Mouse (Mus musculus): Measurements from ENCODE around the gene Ddx25. TPM values are rescaled to one million over a fixed set of nuclear protein-coding genes. Genes with fewer than 3 reads are reported as not detected.

The Ddx25 gene
- 0.10 TPM for polyA plus RNA-seq (2017; shearing (Covaris generic))

DNA sequence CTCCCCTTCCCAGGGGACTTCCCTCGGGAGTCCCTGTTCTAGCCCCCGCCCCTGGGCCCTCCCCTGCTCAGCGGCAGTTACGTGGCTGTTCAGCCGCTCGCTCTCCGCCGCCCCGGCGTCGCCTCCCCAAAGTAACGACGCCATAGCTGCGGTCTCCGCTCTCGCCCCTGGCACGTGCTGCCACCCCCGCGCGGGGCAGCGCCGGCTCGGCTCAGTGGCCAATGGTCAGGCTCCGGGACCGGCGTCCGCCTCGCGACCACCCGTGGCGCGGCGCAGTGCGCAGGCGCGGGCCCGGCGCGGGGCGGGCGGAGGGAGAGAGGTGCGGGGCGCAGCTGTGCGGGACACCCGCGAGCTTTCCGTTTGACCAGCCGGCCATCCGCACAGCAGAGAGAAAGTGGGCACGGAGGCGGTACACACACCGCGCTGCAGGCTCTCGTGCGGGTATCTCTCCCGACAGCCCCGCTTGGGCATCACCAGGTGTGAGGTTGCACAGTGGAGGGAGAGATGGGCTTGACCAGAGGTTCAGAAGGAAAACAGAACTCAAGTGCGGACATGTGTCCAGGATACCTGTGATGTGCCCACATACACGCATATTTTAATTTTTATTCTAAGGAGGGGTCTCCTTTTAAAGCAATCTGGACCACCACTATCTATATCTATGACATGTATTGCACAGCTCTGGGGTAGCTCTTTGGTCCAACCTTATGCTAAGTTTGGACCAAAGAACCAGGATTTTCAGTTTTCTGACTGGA is at the start of gene Ddx25, which contains the start of gene Pus3:
Gene Ddx25 (minus strand): TSS at position 272 of the 752 bp plus-strand sequence.
Gene Pus3 (plus strand): TSS at position 339 of the 752 bp plus-strand sequence.

DNA sequence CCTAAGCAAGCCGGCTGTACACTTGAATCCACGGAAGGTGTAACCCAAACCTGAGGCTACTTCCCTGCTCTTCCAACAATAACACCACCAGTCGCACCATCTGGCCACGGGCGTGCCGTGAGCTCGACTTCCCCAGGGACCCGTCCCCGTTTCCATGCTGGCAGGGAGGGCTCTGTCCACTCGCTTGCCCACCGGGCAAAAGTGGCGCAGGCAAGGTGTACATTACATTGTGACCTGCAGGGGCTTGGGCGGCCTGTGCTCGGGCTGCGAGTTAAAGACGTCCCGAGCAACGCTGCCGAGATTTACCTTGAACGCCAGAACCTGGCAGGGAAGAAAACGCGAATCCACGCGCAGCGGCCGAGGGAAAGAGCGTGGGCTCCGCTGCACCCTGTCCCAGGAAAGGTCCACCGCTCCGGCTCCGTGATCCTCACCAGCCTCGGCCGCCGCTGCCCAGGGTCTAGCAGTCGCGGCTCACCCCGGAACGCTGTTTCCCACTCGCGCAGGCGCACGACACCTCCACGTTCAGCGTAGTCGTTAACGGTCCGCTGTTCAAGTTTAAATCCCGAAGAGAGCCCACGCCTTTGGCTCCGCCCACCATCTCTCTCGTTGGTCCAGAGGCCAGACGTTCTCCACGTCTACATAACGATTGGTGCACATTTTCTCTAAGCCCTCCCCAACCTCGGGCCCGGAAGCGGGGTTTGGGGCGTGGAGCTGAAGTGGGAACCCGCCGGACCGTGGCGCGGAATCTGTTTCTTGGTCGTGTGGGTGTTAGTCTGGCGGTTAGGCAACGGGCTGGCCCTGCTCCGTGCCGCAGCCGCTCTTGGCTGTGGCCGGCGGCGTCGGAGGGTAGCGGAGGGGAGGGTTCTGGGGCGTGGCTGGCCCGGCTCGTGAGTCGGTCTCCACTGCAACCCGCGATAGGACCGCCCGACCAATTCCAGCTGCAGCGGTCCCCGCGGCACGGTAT is 11.5 kb upstream of the Ddx25 start, which contains the start of the genes Pate2 and Hyls1:
Gene Pate2 (plus strand): TSS at position 714 of the 964 bp plus-strand sequence.
Gene Hyls1 (minus strand): TSS at position 828 of the 964 bp plus-strand sequence.

DNA sequence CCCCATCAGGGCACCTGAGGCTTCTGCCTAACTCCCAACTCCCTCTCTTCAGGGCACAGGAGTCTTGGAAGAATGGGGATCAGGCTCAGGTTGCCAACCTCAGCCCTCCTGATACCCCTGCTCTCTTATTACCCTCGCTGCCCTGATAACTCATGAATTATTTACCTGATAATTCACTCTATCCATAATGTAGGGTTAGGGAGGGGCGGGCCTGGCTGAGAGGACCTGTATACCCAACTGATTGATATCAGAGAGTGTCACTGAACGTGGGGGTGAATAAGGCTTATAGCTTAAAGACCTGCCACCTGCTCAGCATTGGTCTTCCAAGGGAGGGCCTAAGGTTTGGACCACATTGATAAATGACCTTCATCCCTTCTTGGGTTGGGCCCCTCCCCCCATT is 40.2 kb downstream of the Ddx25 start, which contains the start of gene Gm1113:
Gene Gm1113 (minus strand): TSS at position 101 of the 400 bp plus-strand sequence.

Other genes starting within 250 kb of the Ddx25 start
- 3.6 TPM for gene Cdon, start 137.4 kb downstream of the Ddx25 start, polyA plus RNA-seq (2017; shearing (Covaris generic))
- gene Gm1113, start 40.3 kb downstream of the Ddx25 start, polyA plus RNA-seq (2017; shearing (Covaris generic)), result not detected
- gene Pus3, start 67 bp upstream of the Ddx25 start, polyA plus RNA-seq (2017; shearing (Covaris generic)), result 41.1 TPM
- not detected for gene Pate2, start 11.8 kb upstream of the Ddx25 start, polyA plus RNA-seq (2017; shearing (Covaris generic))
- 11.0 TPM for gene Hyls1, start 11.9 kb upstream of the Ddx25 start, polyA plus RNA-seq (2017; shearing (Covaris generic))
- not detected for gene Pate4, start 53.4 kb upstream of the Ddx25 start, polyA plus RNA-seq (2017; shearing (Covaris generic))
- not detected for gene Pate3, start 89.7 kb upstream of the Ddx25 start, polyA plus RNA-seq (2017; shearing (Covaris generic))
- gene Pate1, start 128.9 kb upstream of the Ddx25 start, polyA plus RNA-seq (2017; shearing (Covaris generic)), result not detected
- not detected for gene Gm17677, start 182.5 kb upstream of the Ddx25 start, polyA plus RNA-seq (2017; shearing (Covaris generic))
- gene Gm17727, start 219.6 kb upstream of the Ddx25 start, polyA plus RNA-seq (2017; shearing (Covaris generic)), result not detected
- gene Gm27235, start 231.6 kb upstream of the Ddx25 start, polyA plus RNA-seq (2017; shearing (Covaris generic)), result not detected
- gene D730048I06Rik, start 231.6 kb upstream of the Ddx25 start, polyA plus RNA-seq (2017; shearing (Covaris generic)), result not detected